Mouse (Mus musculus) ovary, postnatal 14 days (tissue): Measurements from ENCODE around the gene Cep152.

Experiments used
- DNase-seq: peaks from one replicate; pipeline ENCODE4 v3.0.0; 2022; ENCODE audit warnings: low spot score

Cep152 gene

DNA sequence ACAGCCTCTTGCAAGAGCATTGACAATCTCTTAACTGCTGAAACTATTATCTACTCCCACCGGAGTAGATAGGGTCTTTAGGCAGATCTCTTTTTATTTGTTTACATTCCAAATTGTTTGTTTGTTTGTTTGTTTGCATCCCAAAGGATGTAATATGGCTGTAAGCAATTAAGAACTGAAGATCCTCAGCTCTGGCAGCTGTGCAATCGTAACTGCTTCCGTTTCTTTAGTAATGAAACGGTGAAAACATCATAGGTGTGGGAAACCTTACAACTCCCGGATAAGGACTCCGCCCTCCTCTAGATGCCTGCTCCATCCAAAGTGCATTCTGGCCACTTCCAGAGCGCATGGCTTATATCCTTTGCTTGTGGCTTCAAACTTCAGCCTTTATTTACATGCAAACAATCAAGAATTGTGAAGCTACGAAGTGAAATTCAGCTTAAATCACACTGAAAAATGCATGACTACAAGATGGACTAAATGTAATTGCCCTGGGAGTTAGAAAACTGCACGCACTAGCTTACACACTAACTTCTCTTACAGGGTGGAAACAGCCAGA, 707 bp downstream of the Cep152 start:
- DNase-seq, result no peak

DNA sequence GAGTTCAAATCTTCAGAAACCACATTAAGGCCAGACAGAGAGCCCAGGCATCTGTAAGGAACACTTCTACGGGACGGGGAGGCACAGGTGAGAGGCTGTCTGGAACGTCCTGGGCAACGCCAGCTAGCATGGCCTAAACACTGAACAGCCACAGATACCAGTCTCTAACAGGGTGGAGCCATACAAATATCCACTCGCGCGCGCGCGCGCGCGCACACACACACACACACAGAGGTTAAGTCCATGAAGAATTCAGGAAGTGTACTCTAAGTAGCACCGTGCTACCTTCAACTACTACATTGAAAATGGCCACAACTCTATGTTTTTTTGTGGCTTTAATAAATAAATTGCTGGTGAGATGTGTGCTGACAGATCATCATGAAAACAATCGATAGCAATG, 1.7 kb downstream of the Cep152 start:
- DNase-seq, result no peak

DNA sequence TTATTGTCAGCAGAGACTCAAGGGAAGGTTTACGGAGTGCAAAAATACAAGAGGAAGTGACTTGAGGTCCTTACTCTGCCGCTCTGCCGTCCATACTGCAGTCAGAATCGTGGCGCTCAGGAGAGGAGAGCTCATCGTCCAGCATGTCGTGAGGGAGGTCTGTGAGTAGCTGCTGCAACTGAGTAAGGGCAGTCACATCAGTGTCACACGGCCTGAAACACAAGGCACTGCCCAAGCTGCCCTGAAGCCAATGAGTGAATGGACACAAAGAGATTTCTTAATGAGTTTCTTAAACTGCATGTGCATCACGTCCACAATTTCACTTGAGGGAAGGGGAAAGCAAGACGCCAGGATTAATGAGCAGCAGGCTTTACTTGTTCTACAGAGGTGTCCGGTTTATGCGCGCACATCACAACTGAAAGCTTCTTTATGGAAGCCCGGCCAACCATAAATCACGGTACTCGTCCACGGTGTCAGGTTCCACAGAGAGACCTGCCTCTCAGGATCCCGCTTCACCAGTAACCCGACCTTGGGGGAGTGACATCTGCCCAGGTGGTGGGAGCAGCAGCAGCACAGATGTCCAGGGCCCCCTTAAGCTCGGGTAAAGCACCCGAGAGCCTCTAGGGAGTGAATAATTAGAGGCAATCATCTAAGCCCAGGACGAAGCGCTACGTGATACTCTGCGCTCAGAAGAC, 4.6 kb downstream of the Cep152 start:
- DNase-seq, result no peak

DNA sequence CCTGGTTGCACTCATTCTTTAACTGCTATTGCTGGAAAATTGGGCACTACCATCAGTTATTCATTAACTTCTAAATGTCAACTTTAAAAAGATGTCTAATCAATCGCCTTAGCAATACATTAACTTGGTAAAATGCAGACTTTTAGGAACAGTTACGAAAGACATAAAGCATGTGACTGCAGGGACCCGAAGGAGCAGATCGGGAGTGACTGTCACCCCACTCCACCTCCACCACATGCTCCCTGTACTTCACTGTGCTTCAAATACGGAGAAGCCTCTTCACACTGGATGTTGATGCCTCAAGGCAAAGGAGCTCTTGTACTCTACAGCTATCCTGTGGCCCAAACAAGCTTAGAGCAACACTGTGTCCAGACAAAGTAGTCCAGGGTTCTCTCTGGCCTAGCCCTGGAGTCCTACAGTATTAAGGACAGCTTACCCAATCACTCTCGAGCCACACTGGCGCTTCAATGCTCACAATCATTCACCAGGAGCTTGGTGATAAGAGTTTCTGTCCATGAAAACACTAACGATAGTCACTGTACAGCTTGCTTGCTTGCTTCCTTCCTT, 9.0 kb downstream of the Cep152 start:
- no peak for DNase-seq

DNA sequence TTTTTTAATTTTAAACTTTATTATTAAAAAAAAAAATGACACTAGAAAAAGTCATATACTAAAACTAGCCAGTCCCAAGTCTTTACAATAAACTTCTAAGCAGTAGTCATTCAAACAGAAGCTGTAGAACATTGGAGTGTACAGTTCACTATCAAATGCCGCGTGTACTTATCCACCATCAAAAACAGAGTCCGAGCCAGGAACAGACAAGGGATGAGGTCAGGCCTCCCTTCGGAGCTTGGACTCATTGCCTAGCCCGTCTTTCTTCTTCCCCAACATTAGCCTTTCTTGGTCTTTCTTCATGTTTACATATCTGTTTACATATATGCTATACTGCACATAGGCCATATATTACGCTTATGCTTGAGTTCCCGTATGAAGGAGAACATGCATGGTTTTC, 9.5 kb downstream of the Cep152 start:
- DNase-seq, result no peak

DNA sequence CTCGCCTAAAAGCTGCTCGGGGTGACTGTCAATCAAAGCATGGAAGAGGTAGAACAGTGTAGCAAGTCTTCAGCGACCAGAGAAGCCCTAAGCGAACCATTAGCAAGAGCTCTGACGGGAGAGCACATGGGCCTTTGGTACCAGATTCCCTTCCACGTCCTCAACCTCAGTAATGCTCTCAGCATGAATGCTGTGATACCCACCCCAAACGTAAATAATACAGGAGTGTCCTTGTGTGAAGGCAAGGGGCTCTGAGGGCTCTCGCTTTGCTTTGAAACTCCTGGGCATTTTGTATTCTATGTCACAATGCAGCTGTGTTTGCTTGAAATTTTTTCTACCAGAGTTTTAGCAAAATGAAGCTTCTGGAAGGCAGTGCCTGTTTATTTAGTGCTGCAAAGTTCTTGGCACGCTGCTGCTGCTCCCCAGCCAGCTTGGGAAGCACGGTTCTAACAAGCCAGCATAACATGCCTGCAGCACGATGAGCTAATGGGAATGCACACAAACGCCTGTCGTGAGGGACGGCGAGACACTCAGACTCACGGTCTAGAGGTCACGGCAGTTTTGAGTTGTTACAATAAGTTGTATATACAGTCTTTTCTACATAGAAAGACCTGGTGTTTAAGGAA, 18.6 kb downstream of the Cep152 start:
- DNase-seq, result no peak

DNA sequence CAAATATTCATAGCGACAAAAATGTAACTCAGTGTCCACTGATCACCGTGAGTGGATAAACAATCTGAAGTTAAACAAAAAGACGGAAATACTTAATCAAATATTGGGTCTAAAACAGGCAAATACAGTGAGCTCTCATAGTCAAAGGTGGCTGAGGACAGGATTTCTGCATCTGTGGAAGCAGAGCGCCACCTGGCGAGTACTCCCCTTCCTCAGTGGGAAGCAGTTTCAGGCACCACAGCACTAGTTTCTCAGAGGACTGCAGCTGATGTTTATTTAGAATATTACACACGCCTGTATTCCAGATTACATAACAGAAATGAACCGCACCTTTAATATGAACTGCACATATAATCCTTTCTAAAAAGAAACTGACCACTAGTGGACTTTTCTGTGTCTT, 20.3 kb downstream of the Cep152 start:
- peak; percentile 54 for DNase-seq

DNA sequence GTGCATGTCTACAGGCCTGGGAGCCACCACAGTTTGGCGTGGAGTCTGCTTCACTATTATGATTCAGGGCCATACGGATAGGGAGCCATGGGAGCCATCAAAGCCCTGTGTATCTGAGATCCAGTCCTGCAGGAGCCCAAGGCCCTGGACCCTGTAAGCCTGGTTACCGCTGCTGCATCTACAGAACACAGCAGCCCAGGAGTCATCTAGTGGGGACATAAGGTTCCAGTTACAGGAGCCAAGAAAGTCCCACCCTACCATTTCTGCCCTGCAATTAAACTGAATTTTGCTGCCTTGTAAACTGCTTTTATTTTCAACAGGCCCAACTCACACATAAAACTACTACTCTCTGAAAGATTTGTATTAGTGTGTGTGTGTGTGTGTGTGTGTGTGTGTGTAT, 21.9 kb downstream of the Cep152 start:
- no peak for DNase-seq

DNA sequence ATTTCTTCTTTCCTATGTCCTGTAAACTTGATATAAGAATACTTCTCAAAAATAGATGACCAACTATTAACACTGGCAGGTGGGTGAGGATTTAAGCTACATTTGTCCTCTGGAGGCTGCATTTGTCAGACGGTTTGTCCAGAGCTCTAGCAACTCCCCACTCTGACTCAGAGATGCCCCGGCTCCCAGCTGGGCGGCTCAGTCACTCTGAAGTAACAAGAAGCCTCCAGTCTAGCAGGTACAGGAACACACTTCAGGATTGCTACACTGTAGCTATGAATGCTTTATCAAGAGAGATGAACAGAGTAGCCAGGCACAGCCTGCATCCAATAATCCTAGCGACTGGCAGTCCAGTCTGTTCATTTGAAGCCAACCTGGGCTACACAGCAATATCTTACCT, 26.0 kb downstream of the Cep152 start:
- no peak for DNase-seq

DNA sequence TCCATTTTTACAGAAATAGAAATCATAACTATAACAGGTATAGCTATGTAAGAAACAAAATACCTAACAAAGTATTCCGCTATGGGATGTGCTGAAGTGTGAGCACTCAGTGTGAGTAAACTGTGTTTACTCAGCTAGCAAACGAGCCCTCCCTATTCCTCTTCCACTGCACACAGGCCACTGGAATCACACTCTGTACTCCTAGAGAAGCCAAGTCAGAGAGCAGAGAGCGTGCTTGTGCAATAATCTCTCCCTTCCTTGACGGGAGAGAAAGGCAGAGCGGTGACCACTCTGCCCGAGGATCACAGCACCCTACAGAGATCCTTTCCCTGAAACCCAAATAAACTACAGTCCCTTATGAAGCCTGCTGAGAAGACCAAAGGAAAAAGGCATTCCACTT, 26.7 kb downstream of the Cep152 start:
- no peak for DNase-seq

DNA sequence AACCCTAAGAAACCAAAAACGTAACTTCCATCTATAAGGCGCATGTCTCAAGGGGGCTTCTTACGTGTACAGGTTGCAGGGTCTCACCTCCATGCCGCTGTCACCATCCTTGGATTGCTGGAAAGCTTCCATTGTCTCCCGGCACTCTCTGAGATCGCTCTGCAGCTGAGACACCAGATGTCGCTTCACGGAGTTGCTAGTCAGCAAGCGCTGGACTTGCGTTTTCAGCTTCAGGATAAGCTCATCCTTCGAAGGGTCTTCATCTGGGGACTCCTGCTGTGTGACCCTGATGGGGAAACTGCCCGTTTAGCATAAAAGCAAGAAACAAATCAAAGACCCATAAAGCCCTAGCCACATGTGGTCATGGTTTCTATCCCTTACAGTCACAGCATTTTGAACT, 30.1 kb downstream of the Cep152 start:
- DNase-seq, result no peak

DNA sequence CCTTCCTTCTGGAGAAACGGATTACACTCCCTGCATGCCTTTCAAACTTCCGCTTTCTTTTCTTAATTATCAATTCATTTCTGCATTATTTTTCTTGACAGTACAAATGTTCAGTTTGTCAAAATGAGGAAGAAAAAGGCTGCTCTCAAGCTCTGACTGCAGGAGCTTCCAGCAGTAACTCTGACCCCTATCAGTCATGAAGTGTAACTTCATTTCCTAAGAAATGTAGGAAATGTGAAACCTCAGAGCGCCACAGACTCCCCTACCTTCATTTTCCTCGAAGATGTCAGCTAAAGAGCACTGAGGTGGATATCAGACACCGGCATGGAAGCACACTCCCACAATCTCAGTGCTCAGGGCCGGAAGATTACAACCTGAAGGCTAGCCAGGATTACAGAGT, 30.8 kb downstream of the Cep152 start:
- no peak for DNase-seq

DNA sequence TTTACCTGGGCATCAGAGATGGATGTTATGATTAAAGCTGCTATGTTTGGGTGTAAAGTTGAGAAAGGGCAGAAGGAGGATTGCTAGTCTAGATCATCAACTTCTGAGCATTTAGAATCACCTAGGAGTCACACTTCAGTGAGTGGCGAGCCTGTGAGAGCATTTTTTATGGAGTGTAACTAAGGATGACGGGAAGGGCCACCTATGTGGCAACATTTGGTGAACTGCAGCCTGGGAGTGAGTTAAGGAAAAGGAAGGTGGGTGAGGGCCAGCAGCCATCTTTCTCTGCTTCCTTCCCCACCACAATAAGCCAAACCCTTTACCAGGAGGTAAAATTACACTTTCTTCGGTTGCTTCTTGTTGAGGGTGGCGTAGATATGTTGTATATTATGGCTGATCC, 33.0 kb downstream of the Cep152 start:
- no peak for DNase-seq

DNA sequence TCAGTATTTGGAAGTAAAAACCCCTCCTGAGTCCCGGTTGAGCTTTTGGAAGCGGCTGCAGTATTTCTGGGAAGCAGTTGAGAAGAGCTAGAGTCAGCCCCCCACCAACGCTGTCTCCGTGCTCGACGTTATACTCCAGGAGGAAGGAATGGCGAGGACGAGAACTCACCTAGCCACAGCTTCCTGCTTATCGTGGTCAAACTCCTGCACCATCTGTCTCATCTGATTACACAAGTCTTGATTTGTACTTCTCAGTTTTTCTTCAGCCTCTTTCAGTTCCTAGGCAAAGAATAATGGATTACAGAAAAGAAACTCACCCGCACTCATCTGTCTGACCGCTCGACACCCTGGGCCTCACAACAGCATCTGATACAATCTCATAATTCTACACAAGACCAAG, 35.6 kb downstream of the Cep152 start:
- no peak for DNase-seq

DNA sequence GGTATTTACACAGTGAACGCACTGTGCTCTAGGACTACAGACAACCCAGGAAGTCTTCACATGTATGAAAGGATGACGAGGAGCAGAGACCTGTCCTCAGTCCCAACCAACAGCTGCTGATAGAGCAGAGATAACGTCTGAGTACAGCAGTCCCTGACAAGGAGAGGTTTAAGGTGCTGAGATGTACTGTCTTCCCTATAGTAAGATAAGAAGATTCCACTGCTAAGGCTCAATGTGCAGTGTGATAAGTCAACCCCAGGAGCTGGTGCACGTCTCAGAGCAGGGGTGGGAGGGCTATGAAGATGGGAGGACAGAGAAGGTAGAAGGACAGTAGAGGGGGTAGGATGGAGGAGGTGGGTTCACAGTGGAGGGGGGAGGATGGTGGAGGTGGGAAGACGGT, 43.8 kb downstream of the Cep152 start:
- no peak for DNase-seq

DNA sequence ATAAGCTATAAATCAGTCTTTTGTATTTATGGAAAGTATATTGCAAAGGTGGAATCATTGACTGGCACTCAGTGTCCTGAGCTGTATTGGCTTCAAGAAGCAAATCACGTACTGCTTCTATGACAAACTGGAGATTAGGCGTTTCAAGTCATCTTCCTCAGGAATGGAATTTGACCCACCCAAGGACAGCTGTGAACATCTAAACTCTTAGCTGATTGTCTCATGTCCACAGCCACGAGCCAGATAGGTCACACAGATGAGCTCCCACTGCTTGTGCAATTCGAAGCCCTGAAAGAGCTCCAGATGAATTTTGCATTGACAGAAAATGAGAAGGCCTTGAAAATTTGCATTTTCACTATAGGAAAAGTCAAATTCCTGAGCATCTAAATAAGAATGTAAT, 47.2 kb downstream of the Cep152 start:
- DNase-seq, result no peak

DNA sequence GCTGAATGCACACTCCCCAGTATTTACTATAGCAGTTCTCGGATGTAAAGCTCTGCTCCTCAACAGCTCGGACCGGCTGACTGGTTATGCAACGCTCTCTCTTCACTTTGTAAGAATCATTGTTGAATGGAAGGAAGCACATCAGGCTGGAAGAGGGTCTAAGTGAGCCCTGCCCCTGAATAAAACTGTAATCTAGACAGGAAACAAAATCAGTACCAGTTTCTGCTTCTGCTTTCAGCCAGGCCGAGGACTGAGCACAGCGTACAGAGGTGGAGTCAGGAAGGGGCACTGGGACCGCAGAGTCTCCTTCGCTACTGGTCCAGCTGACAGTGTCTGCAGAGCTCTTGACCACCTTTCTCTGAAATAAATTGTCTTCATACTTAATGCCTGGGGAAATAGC, 48.4 kb downstream of the Cep152 start:
- DNase-seq, result no peak

DNA sequence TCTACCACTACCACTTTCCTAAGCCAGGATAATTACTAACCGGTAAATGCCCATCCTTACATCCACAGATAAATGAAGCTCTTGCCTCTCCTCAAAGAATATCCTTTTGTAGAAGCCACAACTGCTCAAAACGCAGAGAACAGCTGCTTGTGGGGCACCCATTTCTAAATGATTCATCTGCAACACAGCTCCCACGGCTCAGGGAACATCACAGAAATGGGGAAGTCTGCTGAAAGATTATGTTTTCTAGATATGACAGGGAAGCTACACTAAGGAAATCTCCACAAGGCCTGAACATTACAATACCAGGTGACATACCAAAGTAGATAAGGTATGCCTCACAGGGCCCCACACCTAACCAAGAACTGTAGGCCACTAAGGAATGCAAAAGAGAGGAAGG, 49.1 kb downstream of the Cep152 start:
- DNase-seq, result no peak

DNA sequence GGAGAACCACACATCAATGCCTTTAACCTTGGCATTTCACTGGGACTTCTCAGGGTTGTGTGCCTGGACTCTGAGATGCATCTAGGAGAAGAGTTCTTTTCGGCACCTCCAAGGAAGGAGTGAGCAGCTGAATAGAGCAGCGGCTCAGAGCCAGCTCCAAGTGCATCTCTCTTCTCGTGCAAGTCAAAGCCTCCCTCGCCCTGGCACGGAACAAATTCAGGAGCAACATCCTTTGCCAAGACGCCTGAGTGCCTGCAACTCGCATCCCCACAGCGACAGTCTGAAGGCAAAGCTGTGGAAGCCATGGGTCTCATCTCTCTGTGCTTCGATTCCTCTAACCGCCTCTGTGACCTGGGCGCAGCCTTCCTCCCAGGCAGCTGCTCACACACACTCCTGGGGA, 61.0 kb downstream of the Cep152 start:
- no peak for DNase-seq

DNA sequence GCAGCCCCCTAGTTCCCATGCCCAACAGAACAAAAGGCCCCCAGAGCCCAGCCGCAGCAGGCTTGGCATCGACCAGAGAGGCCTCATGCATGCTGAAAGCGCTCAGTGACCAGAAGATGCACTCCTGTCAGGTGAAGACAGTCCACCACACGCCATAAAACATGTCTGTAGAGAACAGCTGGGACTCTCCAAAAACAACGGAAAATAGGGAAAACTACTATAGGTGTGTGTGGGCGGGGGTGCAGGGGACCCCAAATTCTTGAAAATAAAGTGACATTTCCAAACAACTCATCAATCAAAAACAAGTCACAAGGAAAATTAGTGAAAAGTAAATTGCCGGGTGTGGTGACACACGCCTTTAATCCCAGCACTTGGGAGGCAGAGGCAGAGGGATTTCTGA, 62.5 kb downstream of the Cep152 start:
- DNase-seq, result no peak

DNA sequence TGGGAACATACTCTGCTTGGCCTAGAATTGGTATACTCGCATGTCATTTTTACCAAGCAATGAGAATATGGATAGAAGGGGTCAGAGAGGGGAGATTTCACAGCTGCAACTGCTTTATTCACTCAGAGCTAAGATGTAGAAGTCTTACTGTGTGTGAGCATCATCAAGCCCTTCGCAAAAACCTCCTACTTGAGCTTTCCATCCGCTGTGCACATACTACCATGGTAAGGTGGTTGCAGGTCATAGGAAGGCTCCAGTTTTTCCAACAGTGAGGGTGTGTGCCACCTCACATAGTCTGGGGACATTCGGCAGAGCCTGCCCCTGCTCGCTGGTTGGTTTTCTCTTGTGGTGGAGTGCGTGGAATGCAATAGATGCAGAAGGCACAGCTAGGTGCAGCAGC, 64.9 kb downstream of the Cep152 start:
- DNase-seq, result no peak

DNA sequence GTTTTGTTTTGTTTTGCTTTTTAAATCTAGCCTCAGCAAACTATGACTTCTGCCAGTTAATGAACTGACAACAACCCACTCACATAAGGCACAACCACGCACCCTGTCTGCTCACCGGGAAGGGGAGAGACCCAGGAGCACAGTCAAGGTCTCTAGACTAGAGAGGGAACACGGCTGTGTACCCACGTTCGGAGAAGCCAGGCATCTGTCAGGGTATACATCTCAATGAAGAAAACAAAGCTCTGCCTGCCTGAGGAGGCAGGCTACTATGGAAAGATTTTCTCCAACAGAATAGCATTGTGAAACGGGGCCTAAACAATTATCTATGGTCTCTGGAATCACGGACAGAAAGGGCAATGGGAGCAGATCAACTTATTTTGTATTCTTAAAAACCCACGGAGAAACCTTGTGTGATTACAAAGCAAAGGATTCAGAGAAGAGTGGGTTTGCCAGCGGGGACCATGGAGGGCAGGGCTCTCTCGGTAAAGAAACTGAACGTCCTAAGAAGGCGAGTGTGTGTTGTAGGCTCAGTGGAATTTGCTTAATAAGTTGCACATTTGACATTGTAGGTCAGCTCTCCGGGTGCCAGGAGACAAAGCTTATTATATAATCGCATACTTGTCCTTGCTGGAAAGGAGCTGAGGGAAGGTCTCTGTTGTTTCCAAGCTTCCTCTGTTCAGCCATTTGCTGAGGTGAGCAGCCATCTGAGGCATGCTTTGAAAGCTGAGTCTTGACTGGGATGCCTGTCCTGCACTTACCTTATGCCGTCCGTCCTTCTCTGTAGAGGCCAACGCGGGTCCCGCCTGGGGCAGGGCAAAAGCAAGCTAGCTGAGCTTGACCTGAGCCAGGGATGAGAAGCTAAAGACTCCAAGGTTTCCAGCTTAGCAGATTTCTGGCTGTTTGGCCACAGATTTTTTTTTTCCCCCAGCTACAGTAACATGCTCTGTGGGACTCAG, 66.0 kb downstream of the Cep152 start:
- DNase-seq, result no peak

DNA sequence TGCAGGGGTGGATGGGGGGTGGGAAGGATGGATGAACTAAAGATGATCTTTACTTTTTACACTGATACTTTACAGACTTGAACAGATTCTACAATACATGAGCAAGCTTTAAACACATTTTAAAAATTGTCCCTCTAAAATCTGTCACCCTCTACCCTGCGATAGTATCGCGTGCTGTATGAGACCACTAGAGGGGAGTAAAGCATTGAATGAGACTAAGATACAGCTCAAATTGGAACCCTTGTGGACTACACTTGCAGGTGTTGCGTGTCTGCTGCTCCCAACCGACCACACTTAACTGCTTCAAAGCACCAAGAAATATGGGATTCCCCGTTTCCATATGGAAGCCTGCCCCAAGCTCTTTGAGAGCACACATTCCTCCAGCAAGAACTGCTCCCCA, 69.1 kb downstream of the Cep152 start:
- no peak for DNase-seq
